Mouse (Mus musculus): ENCODE data around the gene Dennd1c. TPM values are rescaled to one million over a fixed set of nuclear protein-coding genes. Genes with fewer than 3 reads are reported as not detected.

The Dennd1c gene
- total and polyA plus RNA-seq, 3 experiments: 6.8 to 33.9 (median 9.7) TPM

GRCm38 (mm10) chr17:57027471-57027870 is 50.8 kb downstream of the Dennd1c start:
- in situ Hi-C loops (cut with MboI; ENCODE audit: low pct_ligation_motif_present, low pct_unique_long_range_greater_than_20kb, low sequenced_read_pairs): no loop called here
- peaks cover 5 to 25% of the 10 kb centered on the region in 2 experiments; a peak in 2 of 4 replicates for H3K4me1 ChIP-seq (ENCODE audit: control insufficient read depth in 1 of 2, insufficient read depth in 2 of 2)
- H3K27me3 ChIP-seq (replicated peaks): no peaks in the 10 kb centered on the region
- no peak overlapping the region for H3K4me3 ChIP-seq (replicated peaks in 1 of 3; ENCODE audit: low read depth in 2 of 3, low read length in 2 of 3, poor library complexity in 1 of 3)
- H3K4me2 ChIP-seq (ENCODE audit: insufficient read depth, low read depth, poor library complexity, severe bottlenecking): no peak overlapping the region
- H3K9me3 ChIP-seq (replicated peaks; ENCODE audit: low read length): no peaks in the 10 kb centered on the region
- DNase-seq (ENCODE audit: extremely low read depth): no peak
- no peak overlapping the region for H3K9ac ChIP-seq (ENCODE audit: insufficient read depth, low read depth)
- H3K79me2 ChIP-seq (replicated peaks; ENCODE audit: control insufficient read depth, extremely low read depth, insufficient read depth, poor library complexity, severe bottlenecking): peaks cover 47% of the 10 kb centered on the region
- TF ChIP-seq PAX5 (IDR thresholded peaks at IDR 0.05; ENCODE audit: low read length) (no peak), POLR2AphosphoS2 (IDR thresholded peaks at IDR 0.05; ENCODE audit: low read depth, low read length) (no peak), ZMIZ1 (IDR thresholded peaks at IDR 0.05; ENCODE audit: low read depth, low read length) (no peak), USF2 (conservative IDR thresholded peaks at IDR 0.05; ENCODE audit: low read depth, low read length) (no peak), GABPA (IDR thresholded peaks at IDR 0.05; ENCODE audit: insufficient replicate concordance, low read depth, low read length) (no peak), CTCF (conservative IDR thresholded peaks at IDR 0.05 in 1 of 2, IDR thresholded peaks at IDR 0.05 in 1 of 2; ENCODE audit: low read depth in 2 of 2, low read length in 2 of 2) (no peak), ETS1 (conservative IDR thresholded peaks at IDR 0.05; ENCODE audit: low read depth, low read length) (no peak), CHD2 (IDR thresholded peaks at IDR 0.05; ENCODE audit: low read length) (no peak), SMC3 (IDR thresholded peaks at IDR 0.05; ENCODE audit: low read depth, low read length) (no peak), IRF4 (IDR thresholded peaks at IDR 0.05; ENCODE audit: low read depth, low read length) (no peak), NELFE (IDR thresholded peaks at IDR 0.05; ENCODE audit: low read depth, low read length) (no peak), E2F4 (IDR thresholded peaks at IDR 0.05; ENCODE audit: insufficient replicate concordance, low read depth, low read length) (no peak), UBTF (IDR thresholded peaks at IDR 0.05; ENCODE audit: low read depth, low read length) (no peak), RCOR1 (conservative IDR thresholded peaks at IDR 0.05; ENCODE audit: low read depth, low read length) (no peak), SIN3A (IDR thresholded peaks at IDR 0.05; ENCODE audit: low read length) (no peak), RAD21 (IDR thresholded peaks at IDR 0.05; ENCODE audit: low read depth, low read length) (no peak), MYC (IDR thresholded peaks at IDR 0.05; ENCODE audit: low read depth, low read length) (no peak), USF1 (IDR thresholded peaks at IDR 0.05; ENCODE audit: low read depth, low read length) (no peak), JUND (conservative IDR thresholded peaks at IDR 0.05; ENCODE audit: low read depth, low read length) (no peak)
- peaks cover 62 to 68% of the 10 kb centered on the region in 2 experiments for H3K36me3 ChIP-seq (replicated peaks in 1 of 2; ENCODE audit: control insufficient read depth in 1 of 2, insufficient read depth in 1 of 2, low read length in 1 of 2)
- H3K27ac ChIP-seq (ENCODE audit: insufficient read depth, low read depth): no peak overlapping the region
- dilution Hi-C loops (cut with MboI; ENCODE audit: extremely low pct_ligation_motif_present, extremely low pct_unique_long_range_greater_than_20kb, low sequenced_read_pairs): no loop called here

DNA sequence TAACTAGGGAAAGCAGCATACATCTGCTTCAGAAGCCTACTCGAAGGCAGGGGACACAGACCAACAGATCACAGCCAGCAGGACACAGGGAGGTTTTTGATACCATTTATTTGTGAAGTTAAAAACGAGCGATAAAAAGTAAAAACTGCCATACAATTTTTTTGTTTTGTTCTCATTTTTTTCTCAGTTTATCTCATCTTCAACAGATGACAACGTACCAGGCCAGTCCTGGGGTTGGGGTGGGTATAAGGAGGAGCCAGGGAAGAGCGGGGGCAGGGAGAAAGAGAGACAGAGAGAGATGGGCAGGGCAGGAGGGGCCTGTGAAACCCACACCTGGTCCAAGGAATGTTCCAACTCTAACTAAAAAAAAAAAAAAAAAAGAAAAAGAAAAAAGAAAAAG is 57.4 kb downstream of the Dennd1c start:
- Histone ChIP-seq H3K9ac (ENCODE audit: insufficient read depth, low read depth) (no peak overlapping the region), H3K4me2 (ENCODE audit: insufficient read depth, low read depth, poor library complexity, severe bottlenecking) (no peak overlapping the region), H3K9me3 (replicated peaks; ENCODE audit: low read length) (no peaks in the 10 kb centered on the region), H3K4me3 (replicated peaks in 1 of 3; ENCODE audit: low read depth in 2 of 3, low read length in 2 of 3, poor library complexity in 1 of 3) (no peak overlapping the region), H3K4me1 (ENCODE audit: control insufficient read depth in 1 of 2, insufficient read depth in 2 of 2) (peaks cover 0 to 10% of the 10 kb centered on the region in 2 experiments; a peak in 2 of 4 replicates), H3K36me3 (replicated peaks in 1 of 2; ENCODE audit: control insufficient read depth in 1 of 2, insufficient read depth in 1 of 2, low read length in 1 of 2) (peaks cover 57 to 68% of the 10 kb centered on the region in 2 experiments), H3K27ac (ENCODE audit: insufficient read depth, low read depth) (no peak overlapping the region), H3K79me2 (replicated peaks; ENCODE audit: control insufficient read depth, extremely low read depth, insufficient read depth, poor library complexity, severe bottlenecking) (no peaks in the 10 kb centered on the region), H3K27me3 (replicated peaks) (no peaks in the 10 kb centered on the region)
- dilution Hi-C loops (cut with MboI; ENCODE audit: extremely low pct_ligation_motif_present, extremely low pct_unique_long_range_greater_than_20kb, low sequenced_read_pairs): no loop called here
- in situ Hi-C loops (cut with MboI; ENCODE audit: low pct_ligation_motif_present, low pct_unique_long_range_greater_than_20kb, low sequenced_read_pairs): no loop called here
- no peak for DNase-seq (ENCODE audit: extremely low read depth)
- TF ChIP-seq ZNF384 (IDR thresholded peaks at IDR 0.05; ENCODE audit: low read depth, low read length): no peak
- no peak for TF ChIP-seq E2F4 (IDR thresholded peaks at IDR 0.05; ENCODE audit: insufficient replicate concordance, low read depth, low read length)
- TF ChIP-seq MXI1 (IDR thresholded peaks at IDR 0.05; ENCODE audit: low read depth, low read length): no peak
- no peak for TF ChIP-seq MAX (IDR thresholded peaks at IDR 0.05; ENCODE audit: low read length)
- TF ChIP-seq UBTF (IDR thresholded peaks at IDR 0.05; ENCODE audit: low read depth, low read length): no peak
- no peak for TF ChIP-seq NRF1 (IDR thresholded peaks at IDR 0.05; ENCODE audit: low read depth, low read length)
- TF ChIP-seq EP300 (IDR thresholded peaks at IDR 0.05; ENCODE audit: low read length): no peak
- TF ChIP-seq IRF4 (IDR thresholded peaks at IDR 0.05; ENCODE audit: low read depth, low read length): no peak
- TF ChIP-seq TCF12 (IDR thresholded peaks at IDR 0.05; ENCODE audit: low read depth, low read length): no peak
- no peak for TF ChIP-seq CTCF (conservative IDR thresholded peaks at IDR 0.05 in 1 of 2, IDR thresholded peaks at IDR 0.05 in 1 of 2; ENCODE audit: low read depth in 2 of 2, low read length in 2 of 2)
- TF ChIP-seq ZC3H11A (IDR thresholded peaks at IDR 0.05; ENCODE audit: low read depth, low read length): no peak
- TF ChIP-seq POLR2AphosphoS2 (IDR thresholded peaks at IDR 0.05; ENCODE audit: low read depth, low read length): no peak
- TF ChIP-seq ETS1 (conservative IDR thresholded peaks at IDR 0.05; ENCODE audit: low read depth, low read length): no peak
- no peak for TF ChIP-seq JUN (IDR thresholded peaks at IDR 0.05; ENCODE audit: insufficient read depth, low read depth, low read length)
- TF ChIP-seq CHD1 (IDR thresholded peaks at IDR 0.05; ENCODE audit: low read depth, low read length): no peak
